Mouse (Mus musculus): ENCODE results near the gene Neurl3.

GRCm38 (mm10) chr1:36296466-36297149, 22.1 kb upstream of the Neurl3 start:
- TF ChIP-seq CTCF (IDR thresholded peaks at IDR 0.05; ENCODE audit: low read depth) (no peak), EP300 (optimal IDR thresholded peaks at IDR 0.05) (no peak)
